Mouse (Mus musculus) left cerebral cortex, adult 11 months (tissue): Measurements from ENCODE around the gene Spef1.

Experiments
- DNase-seq: peaks from one replicate; pipeline ENCODE4 v3.0.0; 2022; ENCODE audit warnings: low spot score

Gene Spef1

DNA sequence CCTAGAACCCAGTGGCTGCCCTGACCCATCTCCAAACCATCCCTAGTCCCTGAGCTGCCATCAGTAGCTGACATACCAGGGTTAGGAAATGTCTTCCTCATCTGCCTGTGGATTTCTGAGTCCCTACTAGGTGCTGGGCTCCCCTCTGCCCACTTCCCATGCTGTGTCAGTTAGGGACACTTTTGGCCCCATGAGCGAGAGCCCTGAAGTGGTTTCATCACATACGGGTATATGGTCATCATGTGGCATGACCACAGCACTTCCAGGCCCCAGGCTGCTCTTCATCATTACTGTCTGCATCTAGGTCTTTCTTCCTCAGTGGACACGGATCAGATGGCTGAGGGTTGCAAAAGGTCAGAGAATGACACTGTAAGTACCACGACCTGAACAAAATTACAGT, 19.7 kb upstream of the Spef1 start, which contains the start of gene Ap5s1:
TSS of gene Ap5s1 (plus strand) at position 301 of the 400 bp plus-strand sequence.
- DNase-seq = no peak

DNA sequence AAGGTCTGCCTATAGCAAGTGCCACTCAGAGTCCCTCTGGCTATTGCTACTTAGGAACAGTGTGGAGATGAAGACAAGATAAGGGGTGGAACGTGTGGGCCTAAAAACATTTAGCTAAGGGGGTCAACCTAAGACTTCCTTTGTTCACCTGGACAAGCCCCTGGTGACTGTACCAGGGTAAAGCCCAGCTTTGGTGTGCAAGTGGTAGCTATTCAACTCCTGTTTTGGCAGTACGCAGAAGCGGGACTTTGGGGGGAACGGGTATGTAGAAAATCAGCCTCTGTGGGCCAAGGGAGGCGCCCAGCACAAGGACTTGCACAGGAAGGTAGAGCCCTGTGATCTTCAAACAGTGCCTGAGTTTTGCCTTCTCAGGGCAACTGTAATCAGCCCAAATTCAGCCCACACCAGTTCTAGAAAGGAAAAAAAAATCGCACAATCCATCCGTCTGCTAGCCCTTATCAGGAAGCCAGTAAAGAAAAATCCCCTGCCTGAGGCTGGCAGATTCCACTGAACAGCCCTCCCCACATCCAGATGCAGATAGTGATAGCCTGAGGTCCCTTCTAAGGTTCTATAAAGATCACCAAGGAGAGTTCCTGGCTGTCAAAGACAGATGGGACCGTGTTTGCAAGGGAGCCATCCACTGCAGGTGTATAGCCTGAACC, 18.6 kb upstream of the Spef1 start:
- DNase-seq = no peak

DNA sequence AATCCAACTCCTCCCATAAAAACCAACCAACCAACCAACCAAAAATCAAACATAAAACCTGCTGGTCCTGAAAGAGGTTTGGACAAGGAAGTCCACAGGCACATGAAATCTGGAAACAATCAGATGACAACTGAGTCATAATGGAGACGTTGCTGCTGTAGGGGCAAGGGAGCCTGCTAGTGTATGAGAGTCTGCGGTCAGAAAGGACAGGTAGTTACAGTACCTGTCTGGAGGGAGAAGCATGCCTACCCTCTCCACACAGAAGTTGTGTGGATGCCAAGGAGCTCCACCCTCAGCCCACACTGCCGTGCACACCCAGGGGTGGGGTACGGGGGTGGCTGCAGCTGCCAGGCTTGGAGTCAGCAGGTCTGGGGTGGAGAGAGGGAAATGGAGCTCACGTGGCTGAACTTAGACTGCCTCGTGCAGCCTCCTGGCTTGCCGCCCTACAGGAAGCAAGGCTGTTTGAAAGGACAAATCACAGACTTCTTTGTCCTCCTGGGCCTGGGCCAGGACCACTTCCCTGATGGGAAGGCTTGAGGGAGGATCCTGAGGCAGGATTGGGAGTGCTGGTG, 17.4 kb upstream of the Spef1 start:
- peak; percentile 88 for DNase-seq

DNA sequence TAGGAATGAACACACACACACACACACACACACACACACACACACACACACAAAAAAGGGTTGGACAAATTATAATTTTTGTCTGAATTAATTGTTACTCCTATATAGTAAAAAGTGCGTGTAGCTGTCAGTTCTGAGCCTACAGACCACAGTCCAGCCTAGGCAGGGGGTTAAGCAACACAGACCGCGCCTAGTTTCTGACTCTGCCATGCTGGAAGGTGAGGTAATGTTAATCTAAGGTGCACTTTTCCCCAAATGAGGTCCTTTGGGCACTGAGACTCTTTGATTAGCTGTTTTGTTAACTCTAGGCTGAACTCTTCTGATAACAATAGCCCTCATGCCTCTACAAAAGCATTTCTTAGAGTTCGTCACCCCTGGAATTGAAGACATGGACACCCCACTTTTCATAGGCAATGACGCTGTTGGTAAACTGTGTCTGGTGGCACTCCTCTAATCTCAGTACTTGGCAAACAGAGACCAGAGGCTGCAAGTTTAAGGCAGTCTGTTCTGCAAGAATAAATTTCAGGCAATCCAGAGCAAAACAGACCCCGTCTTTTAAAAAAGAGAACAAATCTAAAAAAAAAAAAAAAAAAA, 16.8 kb upstream of the Spef1 start:
- no peak for DNase-seq

DNA sequence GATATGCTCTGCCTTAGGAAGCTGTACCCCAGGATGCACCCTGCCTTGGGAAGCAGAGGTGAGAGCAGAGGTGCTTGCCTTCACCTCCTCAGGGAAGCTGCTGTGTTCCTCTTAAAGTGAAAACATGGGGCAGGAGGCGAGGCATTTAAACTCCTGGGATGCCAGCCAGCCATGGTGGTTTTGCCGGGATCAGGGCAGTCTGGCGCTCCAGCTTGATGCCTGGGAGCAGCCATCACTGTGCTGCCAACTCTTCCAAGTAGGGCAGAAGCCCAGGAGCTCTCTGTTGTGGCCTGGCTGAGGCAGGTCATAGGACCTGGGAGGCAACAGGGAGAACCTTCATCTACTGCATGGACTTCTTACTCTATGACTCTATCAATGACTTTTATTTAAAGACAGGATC, 14.2 kb upstream of the Spef1 start:
- DNase-seq = no peak

DNA sequence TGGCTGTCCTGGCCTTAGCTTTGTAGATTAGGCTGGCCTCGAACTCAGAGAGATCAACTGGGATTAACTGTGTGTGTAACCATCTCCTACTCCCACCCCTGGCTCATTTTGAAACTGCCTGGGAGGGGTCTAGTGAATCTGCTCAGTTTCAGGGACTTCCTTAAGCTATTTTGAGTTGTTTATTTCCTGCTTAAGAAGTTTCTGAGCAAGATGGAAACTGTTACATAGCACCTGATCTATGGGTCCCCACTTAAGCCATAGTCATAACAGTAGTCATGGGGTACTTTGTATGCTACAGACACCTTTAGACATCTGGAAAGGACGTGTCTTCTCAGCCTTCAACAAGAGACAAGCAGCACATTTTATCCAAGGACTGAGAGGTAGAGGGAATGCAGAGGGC, 13.6 kb upstream of the Spef1 start:
- no peak for DNase-seq

DNA sequence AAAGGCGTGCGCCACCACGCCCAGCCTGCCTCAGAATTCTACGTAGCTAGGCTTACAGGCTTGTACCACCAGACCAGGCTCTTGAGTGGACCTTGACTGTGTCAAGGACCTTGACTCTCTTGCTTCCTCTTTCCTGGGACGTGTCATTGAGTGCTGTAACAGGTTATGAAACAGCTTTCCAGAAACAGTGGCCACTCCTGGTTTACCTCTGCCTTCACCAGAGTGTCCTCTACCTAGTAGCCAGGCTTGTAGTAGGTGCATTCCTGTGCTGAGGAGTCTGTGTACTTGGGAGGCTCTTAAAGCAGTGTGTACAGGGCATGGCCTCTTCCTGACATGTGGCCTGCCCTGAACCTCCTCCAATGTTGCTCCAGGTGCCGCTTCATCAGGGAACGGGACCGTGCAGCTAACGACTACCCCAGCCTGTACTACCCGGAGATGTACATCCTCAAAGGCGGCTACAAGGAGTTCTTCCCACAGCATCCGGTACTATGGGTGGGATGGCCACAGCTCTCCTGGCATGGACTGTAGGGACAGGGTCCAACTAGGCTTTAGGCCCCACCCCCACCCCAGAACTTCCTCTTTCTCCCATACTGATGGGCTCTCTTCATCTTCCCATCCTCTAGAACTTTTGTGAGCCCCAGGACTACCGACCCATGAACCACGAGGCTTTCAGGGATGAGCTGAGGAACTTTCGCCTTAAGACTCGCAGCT, 9.7 kb upstream of the Spef1 start:
- no peak for DNase-seq

DNA sequence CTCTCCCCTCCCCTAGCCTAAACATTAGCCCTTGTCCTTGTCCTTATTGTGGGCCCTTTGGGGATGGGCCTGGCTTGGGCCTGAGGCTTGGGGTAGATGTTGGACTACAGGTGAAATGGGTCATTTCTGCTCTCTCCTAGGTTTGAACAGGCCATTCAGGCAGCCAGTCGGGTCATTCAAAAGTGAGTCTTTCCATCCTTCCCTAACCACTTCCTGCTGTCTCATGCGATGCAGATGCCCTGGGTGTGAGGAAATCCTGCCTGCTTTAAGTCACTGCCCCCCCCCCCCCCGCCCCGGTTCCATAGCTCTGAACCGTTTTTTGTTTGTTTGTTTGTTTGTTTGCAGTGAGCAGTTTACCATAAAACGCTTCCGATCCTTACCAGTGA, 3.9 kb upstream of the Spef1 start:
- no peak for DNase-seq

DNA sequence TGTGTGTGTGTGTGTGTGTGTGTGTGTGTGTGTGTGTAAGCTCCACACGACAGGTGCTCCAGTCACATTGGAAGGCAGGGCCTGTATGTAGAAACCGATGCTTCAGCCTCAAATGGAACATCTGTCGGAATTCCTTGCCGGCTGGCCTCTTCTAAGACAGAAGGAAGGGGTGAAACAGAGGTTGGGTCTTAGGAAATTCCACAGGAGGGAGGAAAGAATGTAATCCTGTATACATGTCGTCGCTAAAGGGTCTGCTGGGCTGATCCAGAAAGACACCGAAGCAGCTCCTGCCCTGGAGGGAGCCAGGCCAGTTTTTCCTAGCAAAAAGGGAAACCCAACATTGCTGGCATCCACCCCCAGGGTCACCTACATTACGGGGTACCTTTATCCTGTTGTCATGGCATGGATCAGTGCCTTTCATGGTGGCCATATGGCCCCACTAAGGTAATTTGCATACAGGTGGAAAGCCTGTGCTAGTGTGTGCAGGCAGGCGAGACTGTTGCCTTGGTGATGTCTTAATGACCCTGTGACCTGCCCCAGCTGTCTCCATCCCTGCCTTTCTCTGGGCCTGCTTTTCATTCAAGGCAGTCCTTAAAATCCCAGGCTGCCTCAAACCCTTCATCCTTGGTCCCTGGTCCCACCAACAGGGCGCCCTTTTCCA, 3.4 kb upstream of the Spef1 start:
- no peak for DNase-seq

DNA sequence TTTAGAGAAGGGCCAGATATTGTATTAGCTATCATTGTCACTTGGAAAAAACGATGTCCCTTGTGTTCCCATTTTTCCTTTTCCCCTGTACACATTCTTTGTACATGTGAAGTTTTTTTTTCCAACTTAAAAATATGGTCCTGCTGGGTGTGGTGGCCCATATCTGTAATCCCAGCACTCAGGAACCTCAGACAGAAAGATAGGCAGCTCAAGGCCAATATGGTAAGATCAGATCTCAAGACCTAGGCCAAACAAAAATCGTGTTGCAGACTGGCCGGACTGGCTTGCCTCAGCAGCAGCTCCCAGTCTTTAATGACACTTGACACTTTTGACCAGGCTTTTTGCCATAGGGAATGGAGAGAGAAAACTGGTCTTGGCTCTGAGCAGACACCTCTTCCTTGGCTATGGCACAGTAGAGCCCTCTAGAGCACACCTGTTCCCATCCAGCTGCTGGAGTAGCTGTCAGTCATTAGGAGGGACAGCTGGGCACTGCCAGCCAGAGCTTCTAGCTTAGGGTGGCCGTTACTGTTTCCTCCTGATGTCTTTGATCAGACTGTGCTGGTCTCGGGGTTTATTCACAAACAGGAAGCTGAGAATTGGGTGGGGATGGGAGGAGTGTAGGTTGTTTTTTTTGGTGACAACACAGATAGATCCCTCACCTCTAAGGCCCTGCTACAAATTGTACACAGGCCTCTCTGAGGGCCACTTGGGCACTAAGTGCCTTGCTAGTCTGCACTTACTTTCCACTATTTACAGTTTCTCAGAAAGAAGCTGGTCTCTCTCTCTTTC, 2.6 kb upstream of the Spef1 start:
- no peak for DNase-seq

DNA sequence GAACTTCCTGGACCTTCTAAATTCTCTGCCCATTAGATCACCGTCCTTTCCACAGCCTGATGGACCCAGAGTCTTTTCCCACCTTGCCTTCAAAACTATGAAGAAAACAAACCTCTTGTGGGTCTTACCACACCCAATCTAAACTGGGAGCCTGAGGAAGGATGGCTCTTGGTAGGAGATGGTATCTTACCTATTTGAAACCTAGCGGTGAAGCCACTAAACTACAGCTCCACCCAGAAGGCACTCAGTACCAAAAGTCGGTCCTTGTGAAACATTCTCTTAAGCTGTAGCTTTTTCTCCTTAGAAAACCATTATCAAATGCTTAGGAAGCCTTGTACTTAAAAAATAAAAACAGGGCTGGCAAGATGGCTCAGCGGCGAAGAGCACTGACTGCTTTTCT, 1.2 kb upstream of the Spef1 start:
- DNase-seq = no peak

DNA sequence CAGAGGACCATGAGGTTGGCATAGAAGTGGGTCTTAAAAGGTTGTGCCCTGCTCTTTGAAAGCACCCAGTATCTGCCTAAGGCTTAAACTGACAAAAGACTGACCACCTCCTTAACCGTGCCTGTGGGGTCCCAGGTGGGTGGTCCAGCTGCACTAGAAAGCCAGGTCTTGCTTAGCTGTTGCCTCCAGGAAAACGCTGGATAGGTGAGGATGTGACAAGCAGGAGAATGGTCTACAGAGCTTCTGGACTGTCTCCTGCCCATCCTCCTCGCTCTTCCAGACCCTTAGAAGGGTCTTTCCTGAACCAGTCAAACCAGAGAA, 480 bp upstream of the Spef1 start:
- no peak for DNase-seq

DNA sequence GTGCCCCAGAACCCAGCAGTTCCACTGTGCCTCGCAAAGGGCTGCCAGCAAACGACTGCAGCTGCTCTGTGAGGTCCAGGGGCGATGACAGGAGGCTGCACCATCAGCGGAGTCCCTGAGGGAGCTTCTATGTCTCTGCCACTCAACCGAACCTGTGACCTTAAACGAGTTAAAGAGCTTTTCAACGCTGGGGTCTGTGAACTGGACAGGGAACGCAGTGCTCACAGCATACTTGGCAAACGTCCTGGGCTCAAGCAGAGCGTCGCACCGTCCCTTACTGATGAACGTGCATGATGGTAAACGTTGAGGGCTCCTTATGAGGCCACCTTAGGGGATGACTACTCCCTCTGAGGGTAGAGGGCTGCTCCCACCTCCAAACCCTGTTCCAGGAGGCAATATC, 739 bp downstream of the Spef1 start:
- no peak for DNase-seq

DNA sequence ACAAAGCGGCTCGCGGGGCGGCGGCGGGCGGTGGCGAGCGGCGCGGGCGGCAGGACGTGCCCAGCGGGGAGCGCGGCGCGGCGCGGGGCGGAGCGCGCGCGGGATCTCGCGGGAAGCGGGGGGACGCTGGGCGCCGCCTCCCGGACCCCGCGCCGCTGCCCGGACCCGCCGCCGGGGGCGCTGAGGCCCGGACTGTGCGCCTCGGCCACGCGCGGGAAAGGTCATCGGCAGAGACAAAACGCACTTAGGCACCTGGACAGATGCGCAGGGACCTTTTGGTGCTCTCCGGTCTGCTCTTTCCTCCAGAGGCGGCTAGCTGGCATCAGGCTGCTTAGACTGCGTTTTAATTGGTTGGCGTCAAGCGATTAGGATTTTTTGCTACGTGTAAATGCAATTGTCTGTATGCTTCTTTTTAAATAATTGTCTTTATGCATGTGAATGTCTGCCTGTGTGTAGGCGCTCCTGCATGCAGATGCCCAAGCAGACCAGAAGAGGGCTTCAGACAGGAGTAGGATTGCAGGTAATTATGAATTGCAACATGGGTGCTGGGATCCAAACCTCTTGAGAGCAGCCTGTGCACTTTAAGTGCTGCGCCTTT, 7.0 kb downstream of the Spef1 start, which contains the start of gene Cenpb:
TSS of gene Cenpb (minus strand) at position 78 of the 598 bp plus-strand sequence.
- DNase-seq = peak; percentile 70

DNA sequence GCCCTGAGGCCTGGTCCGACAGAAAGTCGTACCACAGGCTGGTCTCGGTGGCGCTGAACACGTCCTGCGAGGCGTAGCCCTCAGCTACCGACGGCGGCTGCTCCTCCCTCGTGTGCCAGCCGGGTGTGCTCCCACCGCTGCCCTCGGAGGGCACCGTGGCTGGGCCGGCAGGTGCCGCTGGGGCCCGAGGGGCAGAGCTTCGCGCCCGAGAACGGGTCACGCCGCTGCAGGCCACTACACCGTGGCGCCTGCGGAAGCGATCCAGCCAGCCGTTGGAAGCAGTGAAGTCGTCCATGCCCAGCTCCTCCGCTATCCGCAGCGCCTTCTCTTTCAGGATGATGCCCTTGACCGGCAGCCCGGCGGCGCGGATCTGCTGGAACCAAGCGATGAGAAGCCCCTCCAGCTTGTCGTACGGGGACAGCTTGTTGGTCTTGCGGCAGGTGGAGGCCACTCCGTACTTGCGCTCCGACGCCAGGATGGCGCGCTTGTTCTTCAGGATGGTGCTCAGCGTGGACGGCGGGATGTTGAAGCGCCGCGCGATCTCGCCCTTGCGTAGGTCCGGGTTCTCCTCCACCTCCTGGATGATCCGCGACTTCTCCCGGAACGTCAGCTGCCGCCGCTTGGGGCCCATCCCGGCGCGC, 7.7 kb downstream of the Spef1 start:
- no peak for DNase-seq

DNA sequence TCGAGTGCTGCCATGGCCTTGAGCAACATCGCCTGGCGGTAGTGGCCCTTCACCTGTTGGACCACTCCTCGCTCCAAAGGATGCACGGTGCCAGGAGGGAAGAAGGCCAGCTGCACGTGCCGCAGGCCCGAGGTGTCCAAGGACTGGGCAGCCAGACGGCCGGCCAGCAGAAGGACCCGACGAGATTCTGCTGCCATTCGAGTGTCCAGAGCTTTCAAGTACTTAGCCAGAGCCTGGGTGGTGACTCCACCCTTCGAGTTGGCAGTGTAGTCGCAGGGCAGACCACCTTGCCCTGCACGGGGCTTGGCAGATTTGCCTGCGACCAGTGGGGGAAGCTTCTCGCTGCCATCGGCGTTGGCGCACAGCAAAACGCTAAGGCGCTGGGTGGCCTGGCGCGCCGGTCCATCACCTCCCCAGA, 8.2 kb downstream of the Spef1 start:
- DNase-seq = no peak

DNA sequence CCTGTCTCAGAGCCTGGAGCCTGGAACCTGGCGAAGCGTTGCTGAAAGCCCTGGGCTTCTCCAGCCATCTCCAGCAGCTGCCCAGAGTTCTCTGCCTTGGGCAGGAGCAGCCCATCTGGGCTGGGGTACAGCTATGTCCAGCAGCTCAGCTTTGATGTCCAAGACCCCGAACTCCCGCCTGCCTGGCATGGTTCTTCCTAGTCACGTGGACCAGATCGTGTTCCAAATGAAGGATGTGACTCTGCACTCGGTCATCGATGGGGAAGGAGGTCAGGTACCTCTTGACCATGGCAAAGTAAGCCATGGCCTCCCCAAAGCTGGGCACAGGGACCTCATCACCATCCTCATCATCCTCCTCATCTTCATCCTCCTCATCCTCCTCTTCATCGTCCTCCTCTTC, 9.2 kb downstream of the Spef1 start:
- DNase-seq = no peak

DNA sequence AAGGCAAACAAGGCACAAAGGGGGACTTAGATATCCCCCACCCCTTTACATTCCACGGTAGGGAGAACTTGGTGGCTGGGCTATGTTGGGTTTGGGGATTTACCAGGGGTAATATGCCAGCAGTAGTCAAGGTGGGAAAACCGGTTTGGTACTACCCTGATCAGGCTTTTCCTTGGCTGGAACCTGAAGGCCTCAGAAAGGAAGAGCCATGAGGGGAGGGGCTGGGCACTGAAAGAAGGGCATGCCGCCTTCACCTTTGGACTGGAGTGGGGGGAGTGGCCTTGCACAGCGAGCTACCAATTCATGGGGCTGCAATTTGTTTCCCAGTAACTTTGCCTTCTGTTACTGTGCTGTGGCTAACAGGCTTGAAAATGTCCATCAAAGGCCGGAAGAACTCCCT, 10.6 kb downstream of the Spef1 start:
- DNase-seq = no peak

DNA sequence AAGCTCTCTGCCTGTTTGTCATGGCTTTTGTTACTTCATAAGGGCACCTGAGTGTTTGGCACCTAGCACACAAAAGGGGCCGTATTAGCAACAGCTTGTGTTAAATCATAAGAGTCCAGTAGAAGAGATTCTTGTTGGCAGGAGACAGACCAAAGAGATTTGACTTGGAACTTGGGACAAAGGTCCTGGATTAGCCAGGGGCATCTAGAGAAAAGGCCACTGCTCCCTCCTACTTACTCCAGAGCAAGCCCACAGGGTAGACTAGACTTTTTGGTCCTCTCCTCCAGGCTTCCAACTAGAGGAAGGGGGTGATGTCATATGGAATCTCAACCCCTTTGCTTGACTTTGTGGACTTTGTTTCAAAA, 11.2 kb downstream of the Spef1 start:
- DNase-seq = no peak

DNA sequence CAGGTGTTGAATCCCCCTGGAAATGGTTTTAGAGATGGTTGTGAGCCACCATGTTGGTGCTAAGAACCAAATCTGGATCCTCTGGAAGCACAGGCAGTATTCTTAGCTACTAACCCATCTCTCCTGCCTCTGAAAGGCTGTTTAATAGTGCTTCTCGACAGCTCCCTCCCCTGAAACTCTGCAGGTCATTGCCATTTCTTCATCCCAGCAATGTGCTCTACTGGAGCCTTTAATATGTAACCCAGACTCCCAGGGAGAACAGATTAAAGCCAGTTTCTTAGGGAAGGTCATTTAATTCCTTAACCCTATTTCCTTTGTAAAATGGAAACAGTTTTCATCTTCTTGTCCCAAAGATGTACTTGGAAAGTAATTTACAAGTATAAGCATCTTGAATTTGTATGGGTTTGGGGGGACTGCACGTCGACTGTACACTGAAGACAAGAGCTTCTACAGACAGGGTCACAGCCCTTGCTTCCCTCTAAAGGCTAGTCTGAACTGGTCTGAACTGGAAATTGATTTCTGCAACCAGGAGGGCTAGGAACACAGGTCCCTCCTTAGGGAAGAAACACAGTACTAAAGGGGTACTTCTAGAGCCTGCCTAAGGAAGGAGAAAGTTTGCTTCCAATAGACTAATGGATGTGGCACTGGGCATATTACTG, 11.7 kb downstream of the Spef1 start:
- DNase-seq = no peak

DNA sequence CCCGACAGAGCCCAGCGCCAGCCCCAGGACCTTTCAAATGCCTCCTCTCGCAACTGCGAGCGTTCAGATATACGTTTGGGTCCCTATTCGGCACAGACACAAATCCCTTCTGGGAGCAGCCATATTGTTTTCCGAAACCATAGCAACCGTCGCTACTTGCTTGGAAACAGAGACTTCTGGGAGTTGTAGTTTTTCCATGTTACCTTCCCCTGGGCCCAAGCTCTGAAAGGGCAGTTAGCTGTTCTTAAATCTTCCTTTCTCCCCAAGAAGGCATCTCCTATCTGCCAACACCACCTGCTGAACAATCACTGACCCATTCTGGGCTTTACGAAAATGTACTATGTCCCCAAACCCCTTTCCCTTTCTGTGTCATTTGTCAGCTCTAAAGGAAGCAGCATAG, 12.4 kb downstream of the Spef1 start:
- DNase-seq = peak; percentile 68
